Mouse (Mus musculus) cerebellum, adult 2 months (tissue): ENCODE results near the gene Pon3.

ENCODE experiments used
- CTCF ChIP-seq: fragments of 200-500 bp; IDR thresholded peaks from 2 replicates; pipeline ENCODE4 v1.5.1; 2011; ENCODE audit warnings: low read depth, mild to moderate bottlenecking, control low read depth, low read length, moderate library complexity, borderline replicate concordance; ENCODE audit not compliant: insufficient read depth
- POLR2A ChIP-seq: fragments of 200-500 bp; IDR thresholded peaks from 2 replicates; pipeline ENCODE4 v1.6.1; 2011; ENCODE audit warnings: low read length, control low read depth, borderline replicate concordance; ENCODE audit not compliant: insufficient read depth

DNA sequence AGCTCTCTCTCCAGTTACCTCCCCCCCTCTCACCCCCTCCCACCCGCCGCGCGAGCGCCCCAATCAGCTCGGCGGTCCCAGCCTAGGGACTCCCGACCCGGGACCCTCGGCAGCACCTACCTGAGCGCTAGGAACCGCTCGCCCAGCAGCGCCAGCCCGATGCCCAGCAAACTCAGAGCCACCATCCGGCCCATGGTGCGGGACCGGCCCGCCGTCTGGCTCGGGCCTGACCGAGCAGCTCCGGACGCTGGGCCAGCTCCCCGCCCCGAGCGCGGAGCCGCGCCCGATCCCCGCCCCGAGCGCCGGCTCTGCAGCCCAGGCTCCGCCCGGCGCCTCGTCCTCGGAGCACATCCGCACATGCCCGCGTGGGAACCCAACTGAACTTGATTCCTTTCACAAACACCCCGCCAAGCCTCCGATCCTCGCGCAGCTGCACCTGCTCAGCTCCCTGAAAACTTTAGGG lies 42.0 kb upstream of the Pon3 start, which contains the start of gene Pon2:
- no peak for TF ChIP-seq POLR2A
- no peak for TF ChIP-seq CTCF
